ENCODE assay signal across 15 mouse cellular contexts in genomic region chr2:9369572-9369971, GRCm38 (mm10).
"Had no signal": no experiment of that assay in that cellular context is flagged by ENCODE, and none has a peak within 500 bp of the region (broad histone marks: within the 10 kb centered on the region; RNA-seq: fewer than 3 reads in every experiment).

No protein-coding gene starts in this region.

- H3K9me3 ChIP-seq: liver, embryonic 13.5 days; stomach, embryonic 15.5 days had no signal

- H3K27ac ChIP-seq: left cerebral cortex, adult 2 months; liver, embryonic 13.5 days; stomach, embryonic 15.5 days had no signal

- H3K9ac ChIP-seq: liver, embryonic 13.5 days; stomach, embryonic 15.5 days had no signal

- H3K36me3 ChIP-seq: liver, embryonic 13.5 days; stomach, embryonic 15.5 days had no signal

- H3K4me3 ChIP-seq: left cerebral cortex, adult 2 months; liver, embryonic 13.5 days; stomach, embryonic 15.5 days had no signal

- H3K4me1 ChIP-seq: liver, embryonic 13.5 days; stomach, embryonic 15.5 days had no signal

- DNase-seq: kidney, adult 9 months; kidney, postnatal 14 days; kidney, postnatal 4 days; layer of hippocampus, postnatal 36 days; liver, embryonic 13.5 days; lung, adult 2 months; lung, postnatal 14 days; lung, postnatal 4 days; midbrain, embryonic 14.5 days; right cerebral cortex, postnatal 25 days; spleen, adult 18-20 months; thymus, postnatal 25 days had no signal

- H3K4me2 ChIP-seq: liver, embryonic 13.5 days; midbrain, embryonic 11.5 days; stomach, embryonic 15.5 days had no signal

- H3K27me3 ChIP-seq: liver, embryonic 13.5 days; stomach, embryonic 15.5 days had no signal
